Mouse (Mus musculus) spleen, postnatal 0 days (tissue): ENCODE measurements around the gene Qsox1. TPM values are rescaled to one million over a fixed set of nuclear protein-coding genes. Genes with fewer than 3 reads are reported as not detected.

Source experiments
- polyA plus RNA-seq: library from polyadenylated mRNA; unstranded; fragments of >200 nt; fragmentation: Nextera tagmentation; extraction: Ambion mirVana; gene quantifications from 2 replicates; pipeline ENCODE4 v1.2.1, GENCODE M21; 2015

Gene Qsox1
- polyA plus RNA-seq: 26.9 and 29.2 TPM in 2 replicates

GRCm38 (mm10) chr1:155812581-155813499 lies at the start of gene Qsox1:
Gene Qsox1, minus strand, starts transcription at chr1:155812889.

GRCm38 (mm10) chr1:155751484-155752255 lies 61.0 kb downstream of the Qsox1 start, which contains the start of gene Lhx4:
Gene Lhx4, minus strand, starts transcription at chr1:155751684.

Other genes starting within 250 kb of the Qsox1 start
- gene Lhx4, start 61.2 kb downstream of the Qsox1 start, polyA plus RNA-seq: 0.05 TPM in 1 of 2 replicates, not detected in the other
- gene Cep350, start 160.4 kb upstream of the Qsox1 start, polyA plus RNA-seq: 9.2 and 11.9 TPM in 2 replicates
- gene Tor1aip2, start 222.5 kb upstream of the Qsox1 start, polyA plus RNA-seq: 47.8 and 49.4 TPM in 2 replicates
- gene Tor1aip1, start 223.6 kb upstream of the Qsox1 start, polyA plus RNA-seq: 39.1 and 39.8 TPM in 2 replicates